Mouse (Mus musculus) midbrain, embryonic 14.5 days (tissue): ENCODE results near the gene 4933415A04Rik. TPM values are rescaled to one million over a fixed set of nuclear protein-coding genes. Genes with fewer than 3 reads are reported as not detected.

Source experiments
- ATAC-seq: fragments of 200-750 bp; cut with Nextera tagmentation; 2 replicates; pipeline ENCODE4 v1.8.0; 2017; ENCODE audit warnings: moderate number of reproducible peaks, moderate library complexity; ENCODE audit not compliant: low FRiP score, low TSS enrichment
- DNase-seq: peaks from one replicate; pipeline ENCODE4 v3.0.0-alpha.2; 2015
- H3K27ac ChIP-seq: fragments of 300-500 bp; sonication (generic); replicated peaks from 2 replicates; pipeline ENCODE4 v1.5.1; 2014; ENCODE audit warnings: mild to moderate bottlenecking, low read depth, low read length, moderate library complexity
- H3K27me3 ChIP-seq: fragments of 300-500 bp; sonication (generic); 2 replicates; pipeline ENCODE4 v1.6.1; 2014; ENCODE audit warnings: low read length, control low read depth, mixed read lengths; ENCODE audit not compliant: control insufficient read depth, insufficient read depth
- H3K36me3 ChIP-seq: fragments of 300-500 bp; sonication (generic); 2 replicates; pipeline ENCODE4 v1.6.1; 2014; ENCODE audit warnings: low read length, control low read depth; ENCODE audit not compliant: control insufficient read depth, insufficient read depth
- H3K4me1 ChIP-seq: fragments of 300-500 bp; sonication (generic); 2 replicates; pipeline ENCODE4 v1.6.1; 2014; ENCODE audit warnings: mild to moderate bottlenecking, antibody characterized with exemption, low read length, control low read depth; ENCODE audit not compliant: control insufficient read depth, insufficient read depth
- H3K4me2 ChIP-seq: fragments of 300-500 bp; sonication (generic); 2 replicates; pipeline ENCODE4 v1.6.1; 2014; ENCODE audit warnings: mild to moderate bottlenecking, low read length, moderate library complexity
- H3K4me3 ChIP-seq: fragments of 300-500 bp; sonication (generic); replicated peaks from 2 replicates; pipeline ENCODE4 v1.5.1; 2014; ENCODE audit warnings: low read depth, low read length
- H3K9ac ChIP-seq: fragments of 300-500 bp; sonication (generic); replicated peaks from 2 replicates; pipeline ENCODE4 v1.6.1; 2014; ENCODE audit warnings: mild to moderate bottlenecking, low read length, moderate library complexity
- H3K9me3 ChIP-seq: fragments of 300-500 bp; sonication (generic); 2 replicates; pipeline ENCODE4 v1.6.1; 2016; ENCODE audit warnings: low read length, control low read depth, mixed read lengths; ENCODE audit not compliant: control insufficient read depth
- WGBS: fragments of 180-500 bp; shearing (Covaris S2); extraction: QIAGEN DNeasy Blood & Tissue Kit; methylation state at CpG from one replicate; pipeline ENCODE4 v1.1.7; 2014; 5-methylcytosine and 5-hydroxymethylcytosine counted together
- polyA plus RNA-seq: library from polyadenylated mRNA; unstranded; fragments of >200 nt; fragmentation: Nextera tagmentation; extraction: Ambion mirVana; gene quantifications from 2 replicates; pipeline ENCODE4 v1.2.1, GENCODE M21; 2014

4933415A04Rik gene
- polyA plus RNA-seq, 1 experiment from 2014 or later, result 3.9 TPM

- Histone ChIP-seq H3K4me3 (no peak overlapping the region), H3K9ac (no peak overlapping the region), H3K4me2 (no peak overlapping the region), H3K27ac (no peak overlapping the region), H3K27me3 (no peaks in the 10 kb centered on the region), H3K36me3 (no peaks in the 10 kb centered on the region), H3K4me1 (peaks cover 13% of the 10 kb centered on the region), H3K9me3 (no peaks in the 10 kb centered on the region)
- 92% methylated on average over 9 of the region's 9 CpGs for WGBS
- ATAC-seq (no peak), DNase-seq (no peak)
Measured at GRCm38 (mm10) chr11:43631645-43632044, 44.8 kb downstream of the 4933415A04Rik start.

GRCm38 (mm10) chr11:43632566-43632965, 45.7 kb downstream of the 4933415A04Rik start:
- Histone ChIP-seq H3K4me2 (no peak overlapping the region), H3K9me3 (no peaks in the 10 kb centered on the region), H3K4me1 (peaks cover 6% of the 10 kb centered on the region), H3K36me3 (no peaks in the 10 kb centered on the region), H3K27me3 (no peaks in the 10 kb centered on the region), H3K9ac (no peak overlapping the region), H3K4me3 (no peak overlapping the region), H3K27ac (no peak overlapping the region)
- DNase-seq, result no peak
- ATAC-seq, result no peak
- 65% methylated on average over 4 of the region's 4 CpGs for WGBS

GRCm38 (mm10) chr11:43633165-43633564, 46.3 kb downstream of the 4933415A04Rik start:
- DNase-seq (no peak), ATAC-seq (no peak)
- Histone ChIP-seq H3K9me3 (no peaks in the 10 kb centered on the region), H3K9ac (no peak overlapping the region), H3K4me3 (no peak overlapping the region), H3K36me3 (no peaks in the 10 kb centered on the region), H3K4me1 (peaks cover 6% of the 10 kb centered on the region), H3K4me2 (no peak overlapping the region), H3K27me3 (no peaks in the 10 kb centered on the region), H3K27ac (no peak overlapping the region)
- 73% methylated on average over 6 of the region's 6 CpGs for WGBS

- DNase-seq (peak; percentile 78), ATAC-seq (peak; percentile 60)
- Histone ChIP-seq H3K27ac (no peak overlapping the region; the same call in 1 of the 2 replicates), H3K9ac (no peak overlapping the region), H3K36me3 (no peaks in the 10 kb centered on the region), H3K9me3 (no peaks in the 10 kb centered on the region), H3K4me3 (no peak overlapping the region), H3K27me3 (no peaks in the 10 kb centered on the region), H3K4me2 (peak overlapping the region; percentile 21; the same call in 1 of the 2 replicates), H3K4me1 (peaks cover 6% of the 10 kb centered on the region)
- 23% methylated on average over 19 of the region's 19 CpGs for WGBS
Measured at GRCm38 (mm10) chr11:43633658-43634401, 47.0 kb downstream of the 4933415A04Rik start.

GRCm38 (mm10) chr11:43636761-43637160, 49.9 kb downstream of the 4933415A04Rik start:
- no peaks in the 10 kb centered on the region for H3K9me3 ChIP-seq
- H3K9ac ChIP-seq, result no peak overlapping the region
- DNase-seq (no peak), ATAC-seq (no peak)
- peaks cover 6% of the 10 kb centered on the region for H3K4me1 ChIP-seq
- H3K36me3 ChIP-seq, result no peaks in the 10 kb centered on the region
- 80% methylated on average over 4 of the region's 4 CpGs for WGBS
- no peak overlapping the region for H3K4me3 ChIP-seq
- no peak overlapping the region for H3K27ac ChIP-seq
- H3K27me3 ChIP-seq, result no peaks in the 10 kb centered on the region
- no peak overlapping the region for H3K4me2 ChIP-seq

GRCm38 (mm10) chr11:43638486-43638885, 51.6 kb downstream of the 4933415A04Rik start:
- WGBS, result 97% methylated on average over 3 of the region's 3 CpGs
- H3K4me2 ChIP-seq, result no peak overlapping the region
- no peak overlapping the region for H3K27ac ChIP-seq

More at GRCm38 (mm10) chr11:43638486-43638885, 51.6 kb downstream of the 4933415A04Rik start:
- ATAC-seq (no peak), DNase-seq (no peak)
- Histone ChIP-seq H3K9ac (no peak overlapping the region), H3K9me3 (no peaks in the 10 kb centered on the region), H3K4me3 (no peak overlapping the region), H3K27me3 (no peaks in the 10 kb centered on the region), H3K4me1 (peaks cover 13% of the 10 kb centered on the region), H3K36me3 (no peaks in the 10 kb centered on the region)

Other genes with a start within 250 kb of the 4933415A04Rik start
- gene Pttg1, start 160.8 kb upstream of the 4933415A04Rik start, polyA plus RNA-seq, result 50.3 and 51.8 TPM in 2 replicates
- 64.1 and 68.6 TPM in 2 replicates for gene Slu7, start 153.3 kb upstream of the 4933415A04Rik start, polyA plus RNA-seq
- gene C1qtnf2, start 112.8 kb upstream of the 4933415A04Rik start, polyA plus RNA-seq, result 4.8 and 7.9 TPM in 2 replicates
- gene Ccnjl, start 58.3 kb upstream of the 4933415A04Rik start, polyA plus RNA-seq, result 11.7 and 16.2 TPM in 2 replicates
- gene Fabp6, start 14.5 kb downstream of the 4933415A04Rik start, polyA plus RNA-seq, result not detected in 2 replicates
- gene Pwwp2a, start 95.0 kb downstream of the 4933415A04Rik start, polyA plus RNA-seq, result 43.0 and 47.1 TPM in 2 replicates
- gene Ttc1, start 161.0 kb downstream of the 4933415A04Rik start, polyA plus RNA-seq, result 74.0 and 79.3 TPM in 2 replicates